Mouse (Mus musculus) heart, postnatal 25 days (tissue): ENCODE measurements around the gene Nek11. TPM values are rescaled to one million over a fixed set of nuclear protein-coding genes. Genes with fewer than 3 reads are reported as not detected.
"Not testable (repeated sequence)": the region's sequence is repeated elsewhere in the genome, so short reads cannot be mapped to it uniquely, and the experiment has no call there.

Experiments
- DNase-seq: peaks from one replicate; pipeline ENCODE4 v3.0.0; 2022; ENCODE audit warnings: low spot score
- intact Hi-C: fragments of 180-260 bp; cut with DNase I; formaldehyde crosslinking; loops from one replicate; pipeline ENCODE4 v1.15.1; 2025
- total RNA-seq, 2 experiments: library from RNA; stranded (reverse); gene quantifications; 2 replicates each; pipeline ENCODE4 v1.2.3; 2021

The Nek11 gene
- total RNA-seq, 2 experiments from 2014 or later = not detected

- no peak for DNase-seq
- intact Hi-C loops = no loop called here
Measured at GRCm38 (mm10) chr9:105200305-105200704, 195.0 kb downstream of the Nek11 start.

GRCm38 (mm10) chr9:105186725-105187124 is 208.6 kb downstream of the Nek11 start:
- no peak for DNase-seq

GRCm38 (mm10) chr9:105182392-105182791 is 212.9 kb downstream of the Nek11 start:
- intact Hi-C loops = no loop called here
- DNase-seq = no peak

More at GRCm38 (mm10) chr9:105186725-105187124, 208.6 kb downstream of the Nek11 start:
- intact Hi-C loops = no loop called here

DNA sequence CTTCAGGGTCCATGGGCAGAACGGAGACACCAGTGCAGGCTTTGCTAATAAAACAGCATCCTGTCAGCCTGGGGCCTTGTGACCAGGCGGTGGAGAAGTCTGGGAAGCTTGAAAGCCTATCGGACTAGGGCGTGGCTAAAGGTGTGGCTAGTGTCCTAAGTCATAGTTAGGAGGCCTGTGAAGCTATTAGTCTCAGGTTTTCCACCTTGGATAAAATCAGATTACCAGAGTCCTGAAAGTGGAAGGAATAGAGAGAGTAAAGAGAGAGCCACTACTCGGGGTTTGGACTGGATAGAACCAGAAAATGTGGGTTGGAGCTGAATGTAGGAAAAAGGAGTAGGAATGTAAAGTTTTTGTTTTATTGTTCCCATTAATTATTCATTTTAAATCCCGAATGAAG is 250.3 kb downstream of the Nek11 start, which contains the start of gene 1700080E11Rik:
TSS of gene 1700080E11Rik (minus strand) at position 101 of the 400 bp plus-strand sequence.
- intact Hi-C loops = no loop called here
- no peak for DNase-seq

DNA sequence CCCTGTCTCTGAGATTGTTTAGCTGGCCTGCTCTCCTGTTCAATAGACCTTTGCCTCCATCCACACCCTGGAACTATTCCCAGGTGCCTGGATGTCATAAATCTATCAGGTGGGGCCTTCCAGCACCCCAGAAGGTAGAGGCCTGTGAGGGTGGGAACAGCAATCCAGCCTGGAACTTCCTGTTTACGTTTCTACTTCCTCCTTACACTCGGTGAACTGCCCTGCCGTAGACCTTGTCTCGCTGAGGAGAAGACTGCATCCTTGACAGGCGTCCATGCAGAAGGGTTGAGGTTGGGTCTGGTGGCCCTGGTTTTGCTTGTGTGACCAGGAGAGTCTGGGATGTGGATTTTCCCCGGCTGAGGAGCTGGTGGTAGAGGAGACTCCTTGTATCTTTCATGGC is 256.1 kb downstream of the Nek11 start:
- intact Hi-C loops = loop anchor here (10.0 kb wide), 1 partner anchor 256 kb away; the partner anchor contains the start of genes Aste1 and Nek11
- DNase-seq = no peak

DNA sequence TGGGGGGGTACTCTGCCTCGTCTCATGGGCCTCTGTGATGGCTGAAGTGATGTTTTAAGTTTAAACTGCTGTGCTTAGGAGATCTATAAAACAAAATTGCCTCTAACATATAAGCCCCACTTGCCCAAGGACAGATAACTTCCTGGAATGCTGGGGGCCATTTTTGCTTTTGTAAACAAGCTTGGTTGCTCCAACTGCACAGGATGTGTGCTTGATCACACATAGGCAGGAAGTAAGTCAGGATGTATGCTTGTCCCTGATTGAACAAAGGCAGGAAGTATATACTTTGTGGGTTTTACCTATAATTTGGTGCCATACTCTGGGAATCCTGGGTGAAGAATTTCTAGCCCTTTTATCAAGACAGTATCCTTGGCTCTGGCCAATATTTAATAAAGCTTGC is 258.9 kb downstream of the Nek11 start:
- intact Hi-C loops = loop anchor here (10.0 kb wide), 1 partner anchor 258 kb away; the partner anchor contains the start of genes Aste1 and Nek11
- DNase-seq = no peak

DNA sequence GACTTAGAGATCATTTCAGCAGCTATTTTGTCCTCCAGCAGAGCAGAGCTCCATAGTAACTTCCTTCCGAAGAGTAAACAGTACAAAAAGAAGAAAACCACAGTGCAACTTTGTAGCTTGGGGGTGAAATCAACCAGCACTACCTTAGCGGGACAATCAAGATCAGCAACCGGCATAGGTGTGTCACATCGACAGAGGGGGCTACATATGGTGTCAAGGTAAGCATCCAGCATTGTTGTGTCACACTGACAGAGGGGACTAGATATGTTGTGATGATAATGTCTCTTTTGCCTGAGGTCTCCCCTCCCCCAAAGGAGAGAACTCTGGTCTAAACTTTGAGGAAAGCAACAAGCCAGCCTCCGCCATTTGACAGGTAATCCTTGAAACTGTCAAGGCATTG is 260.8 kb downstream of the Nek11 start:
- intact Hi-C loops = loop anchor here (5.0 to 10.0 kb wide), 2 partner anchors 82 to 260 kb away; partner anchors contain the start of genes Aste1, Mrpl3 and Nek11
- DNase-seq = no peak

DNA sequence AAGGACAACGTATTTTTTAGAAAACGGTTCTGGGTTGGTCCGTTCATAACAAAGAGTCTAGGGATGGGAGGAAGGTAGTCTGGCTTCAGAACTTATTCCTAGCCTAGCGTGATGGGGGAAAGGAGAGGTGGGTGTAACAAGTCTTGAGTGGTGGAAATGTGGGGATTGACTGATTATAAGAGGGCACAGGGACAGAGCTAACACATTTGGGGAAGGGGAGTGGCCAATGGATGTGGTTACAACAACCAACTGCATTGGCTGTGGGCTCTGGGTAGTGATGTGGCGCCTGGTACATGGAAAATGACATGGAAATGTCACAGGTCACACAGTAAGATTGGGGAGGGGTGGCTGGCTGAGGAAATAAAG is 263.3 kb downstream of the Nek11 start:
- intact Hi-C loops = loop anchor here (5.0 to 10.0 kb wide), 2 partner anchors 80 to 263 kb away; partner anchors contain the start of genes Aste1, Mrpl3 and Nek11
- DNase-seq = no peak

DNA sequence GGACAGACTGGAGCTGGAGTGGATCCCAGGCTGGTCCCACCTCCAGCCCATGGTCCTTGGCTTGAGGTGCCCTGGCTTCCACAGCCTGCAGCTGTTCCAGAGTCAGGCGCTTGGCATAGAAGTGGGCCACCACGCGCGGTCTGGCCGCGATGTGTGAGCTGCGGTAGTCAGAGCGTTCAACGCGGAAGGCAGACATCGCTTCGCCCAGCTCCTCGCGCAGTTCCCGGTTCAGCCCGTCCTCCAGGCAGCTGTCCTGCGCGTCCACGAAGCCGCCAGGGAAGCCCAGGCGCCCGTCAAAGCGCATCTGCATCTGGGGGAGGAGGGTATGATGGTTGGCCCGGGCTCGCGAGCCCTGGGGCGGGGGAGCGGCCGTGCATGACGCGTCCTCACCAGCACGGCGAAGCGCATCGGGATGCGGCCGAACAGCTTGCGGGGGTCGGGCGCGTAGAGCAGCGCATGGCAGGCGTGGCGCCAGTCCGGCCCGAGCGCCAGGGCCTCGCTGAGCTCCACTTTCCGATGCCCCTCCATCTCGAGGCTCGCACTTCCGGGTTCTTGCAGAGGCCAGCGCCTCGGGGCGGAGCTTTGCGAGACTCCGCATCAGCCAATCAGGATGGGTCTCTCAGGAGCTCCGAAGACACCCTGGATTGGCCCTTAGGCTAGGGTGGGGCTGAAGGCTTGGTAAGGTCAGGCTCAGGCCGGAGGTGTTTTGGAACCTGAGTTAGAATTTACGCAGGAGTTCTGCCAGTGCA is 263.9 kb downstream of the Nek11 start, which contains the start of gene Nudt16:
TSS of gene Nudt16 (minus strand) at position 572 of the 749 bp plus-strand sequence.
- peak; percentile 90 for DNase-seq
- intact Hi-C loops = loop anchor here (5.0 to 10.0 kb wide), 2 partner anchors 79 to 263 kb away; partner anchors contain the start of genes Aste1, Mrpl3 and Nek11

DNA sequence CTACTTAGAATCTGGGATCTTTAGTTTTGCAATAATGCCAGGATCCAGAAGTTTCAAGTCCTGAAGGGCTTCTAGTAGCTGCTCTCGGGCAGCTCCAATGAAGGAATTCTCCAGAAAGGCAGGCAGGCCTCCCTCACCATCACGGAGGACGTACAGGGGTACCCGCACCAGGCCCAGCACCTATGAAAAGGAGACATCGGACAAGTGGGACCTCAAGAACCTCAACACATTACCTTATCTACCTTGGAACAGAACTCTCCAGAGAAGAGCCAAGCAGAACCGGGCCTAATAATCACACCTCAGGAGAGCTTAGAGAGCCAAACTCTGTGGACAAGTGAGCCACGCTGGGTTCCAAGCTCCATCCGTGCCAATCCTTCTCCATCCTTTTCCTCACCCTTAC is 265.0 kb downstream of the Nek11 start:
- intact Hi-C loops = loop anchor here (5.0 to 10.0 kb wide), 2 partner anchors 78 to 264 kb away; partner anchors contain the start of genes Aste1, Mrpl3 and Nek11
- no peak for DNase-seq

GRCm38 (mm10) chr9:105125206-105125605 is 270.1 kb downstream of the Nek11 start:
- intact Hi-C loops = not testable (repeated sequence)

More at GRCm38 (mm10) chr9:105125206-105125605, 270.1 kb downstream of the Nek11 start:
- not testable (repeated sequence) for DNase-seq

Other genes starting within 250 kb of the Nek11 start
- gene Aste1, start 132 bp downstream of the Nek11 start, total RNA-seq = 1 to 10 TPM; 5.8 to 6.4 TPM
- 10 to 100 TPM; 58.8 to 60.8 TPM for gene Atp2c1, start 131.8 kb upstream of the Nek11 start, total RNA-seq
- gene Pik3r4, start 247.5 kb upstream of the Nek11 start, total RNA-seq = 10 to 100 TPM; 22.8 to 22.9 TPM